Mouse (Mus musculus) hindbrain, embryonic 13.5 days (tissue): ENCODE data around the gene Nt5m. TPM values are rescaled to one million over a fixed set of nuclear protein-coding genes. Genes with fewer than 3 reads are reported as not detected.

ENCODE experiments used
- ATAC-seq: fragments of 200-750 bp; cut with Nextera tagmentation; 2 replicates; pipeline ENCODE4 v1.8.0; 2017; ENCODE audit warnings: moderate TSS enrichment; ENCODE audit not compliant: low FRiP score
- H3K27ac ChIP-seq: fragments of 300-500 bp; sonication (generic); 2 replicates; pipeline ENCODE4 v1.5.1; 2015; ENCODE audit warnings: inconsistent platforms, mild to moderate bottlenecking, moderate library complexity
- H3K27me3 ChIP-seq: fragments of 300-500 bp; sonication (generic); 2 replicates; pipeline ENCODE4 v1.6.1; 2015; ENCODE audit warnings: mild to moderate bottlenecking, inconsistent platforms
- H3K36me3 ChIP-seq: fragments of 300-500 bp; sonication (generic); 2 replicates; pipeline ENCODE4 v1.6.1; 2015; ENCODE audit warnings: mild to moderate bottlenecking, inconsistent platforms
- H3K4me1 ChIP-seq: fragments of 300-500 bp; sonication (generic); replicated peaks from 2 replicates; pipeline ENCODE4 v1.6.1; 2015; ENCODE audit warnings: inconsistent platforms
- H3K4me2 ChIP-seq: fragments of 300-500 bp; sonication (generic); 2 replicates; pipeline ENCODE4 v1.6.1; 2015; ENCODE audit warnings: inconsistent platforms, mild to moderate bottlenecking, moderate library complexity
- H3K4me3 ChIP-seq: fragments of 300-500 bp; sonication (generic); 2 replicates; pipeline ENCODE4 v1.5.1; 2015; ENCODE audit warnings: mild to moderate bottlenecking, inconsistent platforms
- H3K9ac ChIP-seq: fragments of 300-500 bp; sonication (generic); 2 replicates; pipeline ENCODE4 v1.6.1; 2015; ENCODE audit warnings: mild to moderate bottlenecking, inconsistent platforms
- H3K9me3 ChIP-seq: fragments of 300-500 bp; sonication (generic); 2 replicates; pipeline ENCODE4 v1.6.1; 2016; ENCODE audit warnings: inconsistent platforms
- WGBS: fragments of 180-500 bp; shearing (Covaris S2); methylation state at CpG from one replicate; pipeline ENCODE4 v1.1.7; 2015; 5-methylcytosine and 5-hydroxymethylcytosine counted together
- polyA plus RNA-seq: library from polyadenylated mRNA; unstranded; fragments of >200 nt; fragmentation: Nextera tagmentation; extraction: Ambion mirVana; gene quantifications from 2 replicates; pipeline ENCODE4 v1.2.1, GENCODE M21; 2015

Nt5m gene
- polyA plus RNA-seq, result 61.5 and 64.1 TPM in 2 replicates

DNA sequence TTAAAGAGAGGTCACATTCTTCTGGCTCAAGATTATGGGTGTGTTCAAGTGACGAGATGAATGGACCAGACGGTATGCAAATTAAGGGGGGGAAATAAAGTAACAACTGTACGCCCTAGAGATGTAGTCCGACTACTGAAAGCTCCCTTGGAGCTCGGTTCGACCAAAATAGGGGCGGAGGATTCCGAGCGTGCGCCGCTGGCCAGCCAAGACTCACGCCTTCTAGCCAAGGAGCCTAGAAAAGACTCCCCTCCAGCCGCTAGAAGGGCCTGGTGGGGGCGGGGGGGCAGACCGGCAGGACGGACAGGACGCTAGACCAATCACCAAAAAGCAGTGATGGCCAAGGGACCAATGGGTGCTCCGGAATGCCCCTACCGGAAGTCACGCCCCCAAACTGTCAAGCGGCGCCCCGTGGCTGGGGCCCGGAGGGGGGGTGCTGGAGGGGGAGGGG is at the start of gene Nt5m:
TSS of gene Nt5m (plus strand) at position 440 of the 451 bp plus-strand sequence.
- peak; percentile 97 for ATAC-seq
- peak within 1 kb of the TSS; percentile 95 for H3K9ac ChIP-seq
- H3K4me3 ChIP-seq, result peak within 1 kb of the TSS; percentile 95
- peaks cover 26% of the 10 kb centered on the region for H3K4me1 ChIP-seq
- H3K36me3 ChIP-seq, result peaks cover 23% of the 10 kb centered on the region
- H3K9me3 ChIP-seq, result no peaks in the 10 kb centered on the region
- 0% methylated on average over 24 of the region's 24 CpGs for WGBS
- no peaks in the 10 kb centered on the region for H3K27me3 ChIP-seq
- peak within 1 kb of the TSS; percentile 68 for H3K4me2 ChIP-seq
- H3K27ac ChIP-seq, result peak within 1 kb of the TSS; percentile 99

DNA sequence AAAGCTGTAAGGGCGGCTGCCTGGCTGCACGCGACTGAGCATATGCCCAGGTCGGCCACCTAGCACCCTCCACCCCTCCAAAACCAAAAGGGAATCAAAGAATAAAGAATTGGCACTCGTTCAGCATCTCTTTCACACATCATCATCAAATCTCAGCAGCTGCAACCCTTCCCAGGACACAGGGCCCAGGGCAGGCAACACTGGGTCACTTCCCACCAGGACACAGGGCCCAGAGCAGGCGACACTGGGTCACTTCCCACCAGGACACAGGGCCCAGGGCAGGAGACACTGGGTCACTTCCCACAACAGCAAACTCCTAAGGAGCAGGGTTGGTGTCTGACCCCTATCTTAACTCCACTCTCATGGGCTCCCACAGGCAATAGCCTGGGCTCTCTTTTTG is 45.9 kb upstream of the Nt5m start:
- H3K9ac ChIP-seq, result no peak overlapping the region
- H3K36me3 ChIP-seq, result peaks cover 75% of the 10 kb centered on the region
- H3K4me2 ChIP-seq, result no peak overlapping the region
- no peak overlapping the region for H3K27ac ChIP-seq
- no peaks in the 10 kb centered on the region for H3K4me1 ChIP-seq
- H3K4me3 ChIP-seq, result no peak overlapping the region
- no peaks in the 10 kb centered on the region for H3K9me3 ChIP-seq
- WGBS, result 95% methylated on average over 6 of the region's 6 CpGs
- peaks cover 8% of the 10 kb centered on the region for H3K27me3 ChIP-seq
- no peak for ATAC-seq

DNA sequence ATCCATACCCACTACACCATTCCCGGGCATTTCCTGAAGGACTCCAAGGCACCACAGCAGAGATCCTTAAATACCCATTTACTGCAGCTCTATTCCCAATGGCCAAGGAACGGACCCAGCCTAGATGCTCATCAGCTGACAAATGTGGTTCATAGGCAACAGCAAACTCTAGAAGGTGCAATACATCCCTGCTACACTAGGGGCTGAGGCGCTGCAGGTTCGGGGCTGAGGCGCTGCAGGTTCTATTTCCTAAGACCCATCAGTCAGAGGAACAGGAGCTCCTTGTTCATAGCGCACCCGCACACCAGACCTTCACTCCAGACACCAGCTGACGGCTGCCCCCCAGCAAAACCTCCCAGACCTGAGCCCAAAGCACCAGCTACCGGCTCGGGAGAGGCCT is 38.8 kb upstream of the Nt5m start:
- ATAC-seq, result no peak
- H3K9ac ChIP-seq, result no peak overlapping the region
- WGBS, result 96% methylated on average over 10 of the region's 10 CpGs

DNA sequence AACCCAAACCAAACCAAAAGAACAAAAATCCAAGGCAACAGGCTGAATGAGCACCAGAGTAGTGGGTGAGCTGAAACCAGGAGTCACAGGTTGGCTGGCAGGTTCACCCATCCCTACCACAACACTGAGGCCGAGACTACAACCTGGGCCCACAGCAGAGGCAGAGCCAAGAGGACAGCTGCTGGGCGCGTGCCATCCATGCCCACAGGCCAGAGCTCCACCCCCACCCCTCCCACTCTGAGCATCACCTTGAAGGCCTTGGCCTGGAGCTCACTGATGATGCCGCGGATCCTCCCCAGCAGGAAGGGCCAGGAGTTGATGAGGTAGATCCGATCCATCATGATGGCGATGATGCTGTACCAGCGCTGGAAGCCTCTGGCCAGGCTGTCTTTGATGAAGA is 37.4 kb upstream of the Nt5m start:
- no peak for ATAC-seq
- no peaks in the 10 kb centered on the region for H3K9me3 ChIP-seq
- 95% methylated on average over 8 of the region's 8 CpGs for WGBS

More for the DNA sequence above, 38.8 kb upstream of the Nt5m start:
- H3K27me3 ChIP-seq, result no peaks in the 10 kb centered on the region
- peaks cover 99% of the 10 kb centered on the region for H3K36me3 ChIP-seq
- no peak overlapping the region for H3K27ac ChIP-seq
- H3K9me3 ChIP-seq, result no peaks in the 10 kb centered on the region
- no peak overlapping the region for H3K4me2 ChIP-seq
- no peak overlapping the region for H3K4me3 ChIP-seq
- no peaks in the 10 kb centered on the region for H3K4me1 ChIP-seq

DNA sequence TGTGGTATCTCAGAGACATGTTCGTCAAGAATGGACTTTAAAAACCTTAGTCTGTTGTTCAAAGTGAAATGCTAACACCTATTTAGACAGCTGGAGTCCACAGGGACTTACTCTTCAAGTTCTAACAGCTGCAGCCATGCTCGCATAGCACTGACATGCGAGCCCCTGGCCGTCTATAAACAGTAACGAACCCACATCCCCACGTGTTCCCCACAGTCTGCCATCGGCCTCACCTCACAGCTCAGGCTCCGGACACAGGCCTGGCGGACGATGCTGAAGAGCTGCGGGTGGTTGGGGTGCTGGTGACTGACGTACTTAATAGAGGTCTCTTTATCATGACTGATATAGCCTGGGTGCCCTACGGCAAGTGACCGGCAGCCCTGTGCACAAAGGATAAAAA is 35.7 kb upstream of the Nt5m start:
- Histone ChIP-seq H3K27ac (no peak overlapping the region), H3K9ac (no peak overlapping the region), H3K27me3 (no peaks in the 10 kb centered on the region), H3K4me2 (no peak overlapping the region), H3K4me1 (peaks cover 15% of the 10 kb centered on the region), H3K36me3 (peaks cover 92% of the 10 kb centered on the region), H3K9me3 (no peaks in the 10 kb centered on the region), H3K4me3 (no peak overlapping the region)
- 92% methylated on average over 14 of the region's 14 CpGs for WGBS
- no peak for ATAC-seq

More for the DNA sequence above, 37.4 kb upstream of the Nt5m start:
- H3K4me3 ChIP-seq, result no peak overlapping the region
- no peaks in the 10 kb centered on the region for H3K4me1 ChIP-seq
- no peaks in the 10 kb centered on the region for H3K27me3 ChIP-seq
- no peak overlapping the region for H3K27ac ChIP-seq
- H3K9ac ChIP-seq, result no peak overlapping the region
- H3K36me3 ChIP-seq, result peaks cover 99% of the 10 kb centered on the region
- H3K4me2 ChIP-seq, result no peak overlapping the region

DNA sequence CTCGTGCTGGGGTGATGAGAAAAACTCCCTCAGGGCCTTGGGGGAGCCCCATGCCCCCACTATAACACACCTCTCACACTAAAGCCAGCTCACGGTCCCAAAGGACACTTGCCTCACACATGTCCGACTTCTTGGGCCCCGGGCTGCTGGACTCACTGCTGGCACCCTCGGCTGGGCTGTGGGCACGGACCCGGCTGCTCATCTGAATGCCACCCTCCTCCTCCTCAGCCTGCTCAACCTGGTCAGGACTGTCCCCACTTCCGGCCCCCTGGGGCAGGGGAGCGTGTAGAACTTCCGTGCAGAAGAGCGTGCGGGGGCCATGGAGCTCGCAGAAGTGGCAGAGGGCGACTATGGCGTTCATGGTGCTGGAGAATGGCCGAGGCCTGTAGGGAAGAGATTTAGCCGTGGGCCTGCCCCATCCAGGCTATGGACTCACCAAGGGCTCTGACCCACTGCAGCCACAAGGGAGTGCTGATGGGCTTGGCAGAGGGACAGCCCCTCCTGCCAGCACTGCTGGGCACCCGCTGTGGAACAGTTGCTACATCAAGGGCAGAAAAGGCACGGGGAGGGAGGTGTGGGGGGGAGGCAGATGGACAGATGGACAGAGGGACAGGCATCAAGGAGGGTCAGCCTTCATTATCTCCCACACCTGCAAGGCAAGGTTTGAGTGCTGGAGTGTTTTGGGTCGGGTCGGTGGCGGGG is 34.7 kb upstream of the Nt5m start:
- H3K9me3 ChIP-seq, result no peaks in the 10 kb centered on the region
- H3K36me3 ChIP-seq, result peaks cover 81% of the 10 kb centered on the region
- no peaks in the 10 kb centered on the region for H3K27me3 ChIP-seq
- H3K4me2 ChIP-seq, result no peak overlapping the region
- H3K27ac ChIP-seq, result no peak overlapping the region
- H3K4me1 ChIP-seq, result peaks cover 22% of the 10 kb centered on the region
- no peak overlapping the region for H3K4me3 ChIP-seq
- H3K9ac ChIP-seq, result no peak overlapping the region
- WGBS, result 95% methylated on average over 22 of the region's 22 CpGs
- no peak for ATAC-seq

DNA sequence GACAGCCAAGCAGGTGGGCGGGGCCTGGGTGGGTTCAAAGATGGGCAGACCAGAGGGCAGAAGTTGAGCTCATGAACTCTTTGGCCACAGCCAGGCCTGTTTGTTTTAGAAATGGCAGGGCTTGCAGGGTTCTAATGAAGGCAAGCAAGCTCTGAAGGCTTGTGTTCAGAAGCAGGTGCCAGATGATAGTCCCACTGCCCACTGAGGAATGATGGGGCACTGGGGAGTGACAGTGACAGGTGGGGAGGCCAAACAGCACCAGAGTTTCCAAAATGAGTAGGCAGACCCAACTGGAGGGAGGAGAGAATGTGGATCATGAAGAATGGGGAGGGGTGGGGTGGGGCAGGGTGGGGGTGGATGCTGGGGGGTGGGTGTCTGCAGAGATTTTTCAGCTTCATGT is 34.0 kb upstream of the Nt5m start:
- Histone ChIP-seq H3K9ac (no peak overlapping the region), H3K9me3 (no peaks in the 10 kb centered on the region), H3K4me2 (no peak overlapping the region), H3K27ac (no peak overlapping the region), H3K4me3 (no peak overlapping the region), H3K36me3 (peaks cover 74% of the 10 kb centered on the region), H3K4me1 (peaks cover 22% of the 10 kb centered on the region), H3K27me3 (no peaks in the 10 kb centered on the region)
- whole genome bisulfite sequencing, result 100% methylated on average over 1 of the region's 1 CpGs
- ATAC-seq, result no peak

DNA sequence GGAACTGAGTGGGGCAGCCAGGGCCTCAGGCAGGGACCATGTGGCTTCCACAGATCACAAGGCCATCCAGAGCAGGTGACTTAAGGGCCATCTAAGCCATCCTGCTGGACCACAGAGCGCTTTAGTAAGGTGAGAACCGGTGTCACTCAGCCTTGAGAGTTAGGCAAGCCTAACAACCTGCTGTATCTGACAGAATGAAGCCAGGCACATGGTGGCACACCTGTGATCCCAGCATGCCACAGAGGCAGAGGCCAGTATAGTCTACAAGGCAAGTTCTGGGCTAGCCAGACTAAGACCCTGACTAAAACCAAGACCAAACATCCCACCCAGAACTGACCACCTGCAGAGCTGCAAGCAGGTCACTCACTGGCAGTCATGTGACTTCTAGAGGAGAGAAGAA is 33.6 kb upstream of the Nt5m start:
- Histone ChIP-seq H3K27ac (no peak overlapping the region), H3K4me1 (peaks cover 22% of the 10 kb centered on the region), H3K9ac (no peak overlapping the region), H3K9me3 (no peaks in the 10 kb centered on the region), H3K36me3 (peaks cover 70% of the 10 kb centered on the region), H3K4me3 (no peak overlapping the region), H3K27me3 (no peaks in the 10 kb centered on the region), H3K4me2 (no peak overlapping the region)
- 95% methylated on average over 2 of the region's 2 CpGs for WGBS
- ATAC-seq, result no peak

DNA sequence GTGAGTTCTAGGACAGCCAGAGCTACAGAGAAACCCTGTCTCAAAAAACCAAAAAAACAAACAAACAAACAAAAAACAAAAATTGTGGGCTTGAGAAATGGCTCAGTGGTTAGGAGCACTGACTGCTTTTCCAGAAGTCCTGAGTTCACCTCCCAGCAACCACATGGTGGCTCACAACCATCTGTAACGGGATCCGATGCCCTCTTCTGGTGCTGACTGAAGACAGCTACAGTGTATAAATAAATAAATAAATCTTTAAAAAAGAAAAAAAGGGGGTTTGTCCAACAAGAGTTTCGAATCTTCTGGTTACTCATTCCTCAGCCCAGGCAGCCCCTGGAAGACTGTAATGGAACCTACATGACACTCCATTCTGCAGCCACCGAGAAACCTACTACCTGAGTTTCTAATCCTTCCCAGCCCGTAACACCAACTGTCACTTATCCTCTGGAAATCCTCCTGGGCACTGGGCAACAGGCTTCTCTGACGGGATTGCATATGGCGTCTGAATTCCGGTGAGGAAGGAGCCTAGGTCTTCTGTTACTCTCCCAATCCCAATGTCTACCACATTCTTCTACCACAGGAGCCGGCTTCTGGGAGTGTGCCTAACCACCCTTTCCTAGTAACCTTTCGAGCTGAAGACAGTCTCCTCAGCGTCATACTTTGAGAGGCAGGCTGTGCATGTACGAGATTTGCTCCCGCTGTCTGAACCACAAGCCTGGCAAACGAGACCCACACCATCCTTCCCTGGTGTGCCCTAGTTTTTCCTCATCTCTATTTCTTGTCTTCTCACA is 30.9 kb upstream of the Nt5m start:
- peak overlapping the region; percentile 86 for H3K4me3 ChIP-seq
- no peak for ATAC-seq
- no peak overlapping the region for H3K27ac ChIP-seq
- H3K36me3 ChIP-seq, result peaks cover 43% of the 10 kb centered on the region
- peaks cover 27% of the 10 kb centered on the region for H3K4me1 ChIP-seq
- WGBS, result 73% methylated on average over 14 of the region's 14 CpGs
- H3K9ac ChIP-seq, result peak overlapping the region; percentile 90
- H3K4me2 ChIP-seq, result peak overlapping the region; percentile 89
- no peaks in the 10 kb centered on the region for H3K9me3 ChIP-seq
- H3K27me3 ChIP-seq, result no peaks in the 10 kb centered on the region

DNA sequence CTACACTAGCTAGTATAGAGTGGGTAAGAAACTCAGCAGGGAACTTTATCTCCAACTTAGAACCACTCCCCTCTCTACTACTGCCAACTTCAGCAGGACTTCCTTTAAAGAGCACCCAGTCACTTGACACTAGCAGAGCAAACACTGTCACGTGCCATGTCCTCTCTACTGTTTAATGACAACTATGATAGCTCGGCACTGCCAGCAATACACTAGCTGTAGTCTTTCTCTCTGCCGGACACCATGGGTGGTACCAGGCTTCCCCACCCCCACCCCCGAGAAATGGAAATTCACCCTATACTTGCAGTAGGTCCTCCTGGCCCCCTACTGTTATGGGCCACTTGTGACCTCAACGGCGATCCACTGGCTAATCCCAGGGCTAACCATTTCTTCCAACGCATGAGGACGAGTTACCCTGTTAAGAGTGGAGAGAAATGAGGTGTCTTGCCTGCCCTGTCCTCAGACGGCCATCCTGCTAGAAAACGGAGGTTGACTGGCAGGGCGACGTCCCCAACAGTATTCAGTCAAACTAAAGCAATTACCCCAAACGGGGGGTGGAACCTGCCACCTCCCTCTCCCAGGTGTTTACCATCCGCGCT is 30.1 kb upstream of the Nt5m start:
- Histone ChIP-seq H3K9ac (peak overlapping the region; percentile 90), H3K27me3 (no peaks in the 10 kb centered on the region), H3K36me3 (peaks cover 36% of the 10 kb centered on the region), H3K4me1 (peaks cover 27% of the 10 kb centered on the region), H3K27ac (peak overlapping the region; percentile 99), H3K4me2 (peak overlapping the region; percentile 89), H3K9me3 (no peaks in the 10 kb centered on the region), H3K4me3 (peak overlapping the region; percentile 86)
- ATAC-seq, result peak; percentile 33
- WGBS, result under 1% methylated on average over 15 of the region's 15 CpGs

DNA sequence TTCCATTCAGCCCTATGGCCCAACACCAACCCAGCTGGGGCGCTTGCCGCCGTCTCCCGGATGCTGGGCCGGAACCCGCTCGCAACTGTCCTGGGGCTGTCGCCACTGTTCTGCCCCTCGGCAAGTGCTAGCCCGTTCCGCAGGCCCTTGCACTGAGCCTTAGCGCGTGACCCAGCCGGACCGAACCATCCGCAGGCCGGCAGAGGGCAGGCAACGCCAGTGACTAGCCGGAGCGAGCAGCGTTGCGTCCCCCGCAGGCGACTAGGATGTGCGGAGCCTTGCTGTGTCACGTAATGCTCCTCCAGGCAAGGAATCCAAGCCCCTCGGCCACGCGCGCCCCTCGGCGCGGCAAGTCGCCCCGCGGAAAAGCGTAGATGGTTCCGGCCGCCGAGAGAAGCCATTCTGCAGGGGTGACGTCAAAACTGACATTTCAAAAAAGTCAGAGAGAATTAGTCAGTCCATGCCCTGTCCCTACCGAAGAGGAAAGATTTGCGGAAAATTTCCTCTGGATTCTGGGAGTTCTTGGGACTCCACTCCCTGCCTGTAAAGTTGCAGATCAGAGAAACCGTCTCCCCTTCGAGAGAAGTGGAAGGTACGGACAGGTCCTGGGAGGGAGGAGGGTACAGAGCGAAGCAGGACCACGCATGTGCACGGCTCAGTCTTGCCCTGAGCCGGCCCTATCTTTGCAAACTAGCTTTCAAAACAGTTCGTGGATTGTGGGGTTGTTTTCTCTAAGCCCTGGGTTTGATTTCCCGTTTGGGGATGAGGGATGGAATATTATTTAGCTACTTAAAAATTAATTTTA is 29.4 kb upstream of the Nt5m start, which contains the start of gene Flcn:
TSS of gene Flcn (minus strand) at position 347 of the 805 bp plus-strand sequence.
- peak within 1 kb of the TSS; percentile 86 for H3K4me3 ChIP-seq
- peak; percentile 98 for ATAC-seq
- H3K27me3 ChIP-seq, result no peaks in the 10 kb centered on the region
- H3K4me1 ChIP-seq, result peaks cover 27% of the 10 kb centered on the region
- peak within 1 kb of the TSS; percentile 90 for H3K9ac ChIP-seq
- under 1% methylated on average over 52 of the region's 52 CpGs for WGBS
- H3K36me3 ChIP-seq, result peaks cover 29% of the 10 kb centered on the region
- H3K9me3 ChIP-seq, result no peaks in the 10 kb centered on the region
- H3K27ac ChIP-seq, result peak within 1 kb of the TSS; percentile 99
- H3K4me2 ChIP-seq, result peak within 1 kb of the TSS; percentile 89
